Mouse (Mus musculus) cerebellum, adult 9-10 months (tissue): ENCODE measurements around the gene Rorb.

ENCODE experiments used
- DNase-seq: peaks from one replicate; pipeline ENCODE4 v3.0.0; 2022

Gene Rorb

DNA sequence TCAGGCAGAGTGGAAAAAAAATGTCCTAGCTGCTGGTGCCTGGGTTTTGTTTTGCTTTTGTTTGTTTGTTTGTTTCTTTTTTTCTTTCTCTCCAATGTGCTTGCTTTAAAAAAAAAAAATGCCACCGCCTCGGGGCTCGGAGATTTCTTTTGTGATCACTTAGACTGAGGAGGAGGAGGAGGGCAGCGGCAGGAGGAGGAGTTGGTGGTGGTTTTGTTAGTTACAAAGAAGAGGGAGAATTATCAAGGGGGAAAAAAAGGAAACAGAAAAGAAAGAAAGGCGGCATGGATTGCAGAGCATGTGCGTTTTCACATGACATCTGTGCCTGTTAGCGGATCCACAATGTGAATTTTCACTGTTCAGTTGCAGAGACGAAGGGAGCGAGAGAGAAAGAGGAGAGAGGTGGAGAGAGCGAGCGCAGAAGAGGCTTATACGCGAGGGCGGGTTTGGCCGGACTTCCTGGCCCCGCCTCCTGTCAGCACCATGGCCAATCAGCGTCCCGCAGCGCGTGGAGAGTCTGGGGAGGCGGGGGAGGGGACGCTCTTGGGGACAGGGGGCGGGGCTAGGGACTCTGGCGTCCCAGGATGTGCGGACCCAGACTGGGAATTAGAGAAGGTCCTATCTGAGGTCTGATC is at the start of gene Rorb:
Rorb (minus strand) TSS at position 404 of the 635 bp plus-strand sequence.
- DNase-seq: peak; percentile 29

DNA sequence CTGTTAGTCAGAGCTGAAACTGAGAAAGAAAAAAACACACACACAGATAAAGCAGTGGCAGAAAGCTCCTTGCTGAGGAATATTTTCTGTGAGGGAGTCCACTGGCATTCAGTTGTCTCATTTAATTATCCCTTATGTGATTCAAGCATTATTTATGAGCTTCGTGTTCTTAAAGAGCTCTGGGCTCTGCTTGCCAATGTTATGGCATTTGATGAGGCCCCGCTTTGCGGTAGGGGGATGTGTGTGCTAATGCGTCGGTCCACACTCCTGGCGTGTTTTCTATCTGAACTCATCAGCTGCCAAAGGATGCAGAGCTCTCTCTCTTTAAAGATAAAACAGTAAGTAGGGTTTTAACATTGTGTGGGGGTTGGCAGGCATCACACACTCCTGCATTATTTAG is 37.9 kb upstream of the Rorb start:
- DNase-seq: no peak

DNA sequence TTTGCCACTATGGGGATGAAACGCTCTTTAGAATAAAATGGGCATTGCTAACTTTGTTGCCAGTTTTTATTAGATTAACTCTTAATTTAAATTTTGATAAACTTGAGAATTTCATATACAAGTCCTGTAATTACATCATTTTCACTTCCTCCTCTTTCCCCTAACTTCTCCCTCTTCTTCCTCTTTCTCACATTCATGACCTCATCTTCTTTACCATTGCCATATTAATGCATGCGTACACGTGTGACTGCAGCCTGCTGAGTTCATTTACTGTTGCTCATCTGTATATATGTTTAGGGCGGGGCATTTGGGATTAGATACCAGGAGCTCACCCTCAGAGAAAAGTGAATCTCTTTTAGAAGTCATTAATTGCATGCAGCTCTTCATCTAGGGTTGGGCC is 33.5 kb upstream of the Rorb start:
- no peak for DNase-seq

DNA sequence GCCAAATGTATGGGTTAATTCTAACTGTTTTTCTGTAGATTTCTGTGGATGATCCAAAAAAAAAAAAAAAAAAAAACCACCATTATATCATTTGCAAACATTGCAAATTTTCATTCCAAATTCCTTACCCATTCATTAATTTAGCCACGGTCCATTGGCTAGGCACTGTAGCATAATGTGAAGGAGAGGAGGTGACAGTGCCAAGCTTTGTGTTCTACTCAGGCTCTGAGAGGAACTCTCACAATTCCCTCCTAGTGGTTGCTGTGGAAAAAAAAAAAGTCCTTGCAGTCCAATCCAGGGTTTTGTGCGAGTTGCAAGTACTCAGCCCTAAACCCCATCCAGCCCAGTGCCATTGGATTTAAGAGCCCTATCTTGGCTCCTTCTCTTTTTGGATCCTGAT is 25.9 kb upstream of the Rorb start:
- DNase-seq: no peak

DNA sequence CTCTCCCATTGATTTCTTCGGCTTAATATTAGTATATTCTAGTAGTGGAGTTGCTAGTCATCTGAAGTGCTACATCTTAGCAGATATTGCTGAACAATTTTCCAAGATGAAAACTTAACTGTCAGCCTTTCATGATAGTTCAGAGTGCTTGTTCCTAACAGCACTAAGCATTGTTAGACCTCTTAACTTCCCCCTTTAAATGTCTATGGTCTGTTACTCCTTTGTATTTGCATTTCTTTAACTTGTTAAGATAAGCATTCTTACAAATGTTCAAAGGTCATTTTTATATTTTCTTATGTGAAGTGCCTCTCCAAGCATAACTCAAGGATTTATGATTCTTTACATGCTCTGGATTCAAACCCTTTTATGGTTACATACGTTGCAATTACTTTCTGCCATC is 24.8 kb upstream of the Rorb start:
- DNase-seq: no peak

DNA sequence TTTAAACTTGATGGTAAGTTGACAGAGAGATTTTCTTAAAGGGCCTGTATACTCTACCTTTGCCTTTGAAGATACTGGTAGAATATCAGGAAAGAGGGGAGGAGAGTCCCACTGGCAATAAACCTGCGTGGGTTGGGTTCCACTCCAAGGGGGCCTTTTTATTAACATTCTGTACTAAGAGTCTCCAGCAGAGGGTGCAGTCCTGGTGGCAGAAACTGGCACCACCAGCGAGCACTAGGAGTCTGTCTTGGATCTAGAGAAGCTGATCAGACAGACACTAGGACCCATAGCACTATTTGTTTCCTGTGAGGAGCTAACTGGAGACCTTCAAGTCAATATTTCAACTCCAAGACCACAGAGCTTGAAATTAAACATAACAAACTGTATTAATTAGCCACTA is 11.3 kb upstream of the Rorb start:
- DNase-seq: no peak

DNA sequence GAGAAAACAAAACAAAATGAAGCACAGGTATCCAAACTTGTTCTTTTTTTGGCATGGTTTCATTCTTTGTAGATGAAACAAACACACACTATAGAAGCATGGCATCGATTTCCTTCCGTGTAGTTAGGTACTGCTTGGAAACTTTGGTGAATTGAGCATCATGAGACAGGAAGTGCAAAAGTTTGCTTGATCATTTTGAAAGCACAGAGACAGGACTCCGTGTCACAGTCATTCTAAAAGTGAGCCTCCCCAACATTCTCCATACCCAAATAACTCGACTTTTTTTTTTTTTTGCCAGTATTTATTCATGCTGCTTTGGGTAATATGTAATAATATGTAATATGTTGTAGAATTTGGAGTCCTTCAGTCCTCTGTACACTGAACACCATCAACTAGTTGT is 1.2 kb upstream of the Rorb start:
- no peak for DNase-seq

DNA sequence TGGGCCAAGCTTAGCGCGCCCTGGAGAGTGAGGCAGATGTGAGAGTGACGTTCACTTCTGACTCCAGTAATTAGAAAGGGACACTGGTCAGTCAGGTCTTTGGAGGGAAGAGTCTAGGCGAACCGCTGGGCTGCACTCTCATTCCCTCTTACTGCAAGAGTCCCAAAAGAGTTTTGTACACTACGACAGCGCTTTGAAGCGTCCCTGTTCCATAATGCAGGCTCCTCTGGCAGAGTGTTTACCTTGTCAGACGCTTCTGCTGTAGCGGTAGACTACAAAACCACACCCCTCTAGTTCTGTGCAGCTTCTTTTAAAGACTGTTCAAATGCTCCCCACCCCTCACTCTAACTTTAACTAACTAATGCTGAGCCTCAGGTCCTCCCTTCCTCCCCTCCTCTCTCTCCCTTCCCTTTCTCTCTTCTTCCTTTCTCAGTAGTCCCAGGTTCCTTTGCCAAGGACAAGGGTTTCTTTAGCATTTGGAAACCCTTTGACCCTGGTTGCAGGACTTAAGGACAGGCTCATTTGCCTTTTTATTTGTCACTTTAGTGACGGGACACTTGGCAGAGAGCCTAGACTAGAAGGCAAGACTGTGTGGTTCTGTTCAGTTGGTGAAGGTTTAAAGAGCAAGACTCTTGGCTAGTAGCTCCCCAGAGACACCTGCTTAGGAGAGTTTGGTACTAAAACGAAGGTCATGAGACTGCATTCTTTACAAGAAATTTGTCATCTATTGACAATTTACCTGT is 603 bp upstream of the Rorb start:
- DNase-seq: no peak

DNA sequence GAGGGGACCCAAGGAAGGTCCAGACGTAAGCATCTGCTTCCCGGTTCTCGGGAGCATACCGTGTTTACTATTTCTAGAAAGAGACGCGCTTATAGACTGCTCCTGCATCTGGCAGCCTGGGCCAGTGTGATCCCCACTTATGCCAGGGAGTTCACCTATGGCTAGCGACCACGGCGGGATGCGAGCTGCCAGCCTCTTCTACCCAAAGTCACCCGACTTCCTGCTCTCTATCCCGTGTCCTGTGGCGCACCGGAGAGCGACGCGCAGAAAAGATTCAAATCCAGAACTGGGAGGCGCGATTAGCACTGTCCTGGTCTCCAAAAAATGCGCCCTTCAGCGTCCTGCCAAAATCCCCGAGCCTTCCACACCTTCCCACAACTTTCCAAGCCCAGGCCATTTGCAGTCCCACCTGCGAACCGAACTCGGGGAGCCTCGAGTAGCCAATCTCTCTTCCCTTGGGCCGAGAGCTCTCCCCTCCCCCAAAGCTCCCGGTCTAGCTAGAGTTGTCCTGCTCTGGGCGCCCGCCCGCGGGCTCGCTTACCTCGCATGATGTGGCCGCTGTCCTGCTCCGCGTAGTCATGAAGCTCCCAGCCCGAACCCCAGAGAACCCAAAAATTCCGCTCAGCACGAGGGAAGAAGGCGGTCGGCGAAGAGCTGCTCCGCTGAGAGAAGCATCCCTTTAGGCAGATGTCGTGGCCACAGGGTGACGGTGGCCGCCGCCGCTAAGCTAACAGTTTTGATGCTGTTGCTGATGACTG is 806 bp downstream of the Rorb start:
- no peak for DNase-seq

DNA sequence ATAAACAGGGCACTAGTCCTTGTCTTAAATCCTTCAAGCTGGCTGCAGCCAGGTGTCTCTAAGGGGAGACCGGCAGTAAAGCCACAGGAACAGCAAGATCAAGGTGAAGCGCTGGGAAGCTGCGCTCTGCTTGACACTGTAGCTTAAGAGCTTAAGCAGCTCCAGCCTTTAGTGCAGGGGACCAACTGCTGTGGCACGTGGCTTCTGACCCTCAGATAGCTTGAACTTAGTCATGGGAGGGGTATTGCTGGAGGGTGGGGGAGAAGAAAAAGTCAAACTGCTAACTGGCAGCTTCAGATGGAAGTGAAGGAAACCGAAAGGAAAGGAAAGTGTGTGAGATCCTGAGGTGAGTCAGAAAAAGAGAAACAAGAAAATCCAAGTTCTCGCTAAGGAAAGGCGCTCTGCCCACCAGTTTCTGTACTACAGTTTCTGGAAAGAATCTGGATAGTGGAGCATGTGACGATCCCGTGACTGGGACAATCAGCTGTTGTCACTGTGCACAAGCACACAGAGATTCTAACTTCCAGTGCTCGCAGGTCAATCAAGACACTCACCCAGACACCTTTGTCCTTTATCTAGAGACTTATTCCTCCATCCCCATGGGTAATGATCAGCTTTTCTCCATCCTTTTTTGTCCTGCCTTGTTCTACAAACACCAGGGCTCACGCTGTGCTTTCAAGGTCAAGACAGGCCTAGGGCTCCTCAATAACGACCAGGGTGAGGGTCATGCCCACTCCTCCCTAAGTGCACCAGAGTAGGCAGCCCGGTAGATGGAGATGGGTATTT is 2.2 kb downstream of the Rorb start:
- no peak for DNase-seq

DNA sequence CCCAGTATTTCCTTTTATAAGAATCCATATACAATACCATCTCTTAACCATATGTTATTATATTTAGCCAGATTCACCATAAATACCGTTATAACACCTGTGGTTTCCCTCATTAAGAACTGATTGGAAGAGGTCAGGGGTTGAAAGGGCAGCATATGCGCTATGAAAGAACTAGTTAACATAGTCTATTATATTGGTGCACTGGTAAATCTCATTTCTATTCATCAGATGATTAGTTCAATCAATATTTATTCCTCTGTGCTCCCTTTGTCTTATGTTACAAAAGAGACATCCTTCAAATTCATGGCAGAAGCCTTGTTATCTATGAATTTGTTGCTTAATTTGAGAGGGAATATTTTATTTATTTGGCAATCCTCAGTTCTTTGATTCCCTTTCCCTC is 6.4 kb downstream of the Rorb start:
- DNase-seq: no peak

DNA sequence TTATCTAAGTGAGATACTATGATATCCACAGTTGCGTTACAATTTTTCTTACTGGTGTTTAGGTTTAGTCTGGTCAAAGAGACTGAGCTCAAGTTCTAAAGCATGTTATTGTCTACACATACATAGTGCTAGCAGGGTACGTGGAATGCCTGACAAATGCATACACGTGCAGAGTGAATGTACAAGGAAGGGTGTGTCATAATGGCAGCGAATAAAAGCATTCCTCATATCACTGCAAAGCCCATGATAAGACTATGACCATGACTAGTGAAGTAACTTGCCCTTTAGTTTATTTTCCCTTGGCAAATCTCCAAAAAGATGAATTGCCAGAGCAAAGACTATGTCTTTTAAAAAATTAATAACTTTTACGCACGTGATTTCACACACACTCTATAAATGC is 13.8 kb downstream of the Rorb start:
- DNase-seq: no peak

DNA sequence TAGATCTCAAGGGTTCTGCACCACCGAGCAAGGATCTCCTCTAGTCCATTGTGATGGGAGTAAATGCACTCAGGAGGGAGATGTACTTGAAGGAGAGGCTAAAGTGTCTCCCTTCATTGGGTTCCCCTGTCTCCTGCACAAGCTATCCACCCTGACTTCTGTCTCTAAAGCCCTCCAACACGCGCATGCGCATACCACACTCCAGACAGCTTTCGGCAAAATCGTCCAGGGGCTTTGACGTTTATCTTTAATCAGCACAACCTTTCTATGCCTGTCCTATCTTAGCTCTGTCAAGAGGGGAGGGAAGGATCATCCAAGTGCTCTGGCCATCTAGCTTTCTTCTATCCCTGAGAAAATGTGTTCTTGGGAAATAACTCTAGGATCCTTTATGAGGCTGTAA is 21.6 kb downstream of the Rorb start:
- no peak for DNase-seq

DNA sequence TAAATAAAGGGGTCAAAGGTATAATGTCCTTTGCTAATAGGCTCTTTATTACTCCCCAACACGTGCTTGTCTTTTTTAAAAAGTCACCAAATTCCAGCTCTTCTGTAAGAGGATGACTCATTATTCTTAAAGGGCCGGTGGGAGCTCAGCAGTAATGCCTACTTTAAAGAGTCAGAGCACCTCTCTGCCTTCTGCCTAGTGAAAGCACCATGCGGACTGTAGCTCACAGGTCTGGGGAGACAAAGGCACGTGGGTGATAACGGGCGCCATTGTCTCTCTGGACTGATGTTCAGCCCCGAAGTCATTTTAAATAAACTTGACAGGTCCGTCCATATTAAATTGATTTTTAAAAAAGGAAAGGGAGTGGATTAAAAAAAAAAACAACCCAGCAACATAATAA is 33.1 kb downstream of the Rorb start:
- no peak for DNase-seq

DNA sequence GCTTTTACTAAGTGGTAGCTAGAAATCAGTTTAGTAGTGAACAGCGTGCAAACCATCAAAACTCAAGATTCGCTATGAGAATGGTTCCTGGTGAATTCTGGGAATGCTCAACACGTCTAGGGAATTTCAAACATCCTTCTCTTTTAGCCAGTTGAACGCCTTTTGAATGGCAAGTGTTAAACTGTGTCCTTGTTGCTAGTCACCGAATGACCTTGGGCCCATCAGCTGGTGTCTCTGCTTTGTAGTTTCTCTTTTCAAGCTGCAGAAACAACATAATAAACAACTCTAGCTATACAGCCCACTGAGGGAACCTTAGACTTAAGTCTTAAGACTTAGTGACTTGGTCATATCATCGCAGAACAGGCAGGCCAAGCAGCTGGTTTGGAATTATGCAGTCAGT is 36.2 kb downstream of the Rorb start:
- DNase-seq: no peak

DNA sequence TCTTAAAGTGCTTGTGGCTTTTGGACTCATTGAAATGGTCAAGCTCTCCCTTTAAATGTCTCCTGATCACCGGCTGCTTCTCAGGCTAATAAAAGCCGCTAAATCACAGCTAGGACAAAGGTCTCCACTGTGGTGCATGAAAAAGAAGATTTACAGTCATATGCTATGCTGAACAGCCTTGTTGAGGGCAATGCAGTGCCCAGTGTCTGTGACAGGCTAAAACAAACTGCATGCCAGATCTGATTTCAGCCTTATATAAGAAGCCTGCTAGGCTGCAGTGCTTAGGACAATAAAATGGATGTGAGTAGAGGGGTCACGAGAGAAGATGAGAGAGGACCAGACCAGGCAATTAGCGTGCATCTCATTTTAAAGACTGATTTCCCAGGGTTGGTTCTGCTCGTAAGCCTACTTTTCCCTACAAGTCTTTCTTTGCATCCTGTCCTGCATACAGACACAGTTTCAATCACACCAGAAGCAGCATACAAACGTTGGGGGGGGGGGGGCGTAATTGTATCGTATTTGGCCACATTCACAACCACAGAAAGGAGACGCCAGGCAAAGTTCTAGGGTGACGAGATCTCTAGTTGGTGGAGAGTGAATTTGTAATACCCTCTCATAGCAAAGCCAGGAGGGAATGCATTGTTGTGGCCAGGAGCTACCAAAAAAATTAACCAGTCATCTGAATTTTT is 52.1 kb downstream of the Rorb start:
- DNase-seq: no peak

DNA sequence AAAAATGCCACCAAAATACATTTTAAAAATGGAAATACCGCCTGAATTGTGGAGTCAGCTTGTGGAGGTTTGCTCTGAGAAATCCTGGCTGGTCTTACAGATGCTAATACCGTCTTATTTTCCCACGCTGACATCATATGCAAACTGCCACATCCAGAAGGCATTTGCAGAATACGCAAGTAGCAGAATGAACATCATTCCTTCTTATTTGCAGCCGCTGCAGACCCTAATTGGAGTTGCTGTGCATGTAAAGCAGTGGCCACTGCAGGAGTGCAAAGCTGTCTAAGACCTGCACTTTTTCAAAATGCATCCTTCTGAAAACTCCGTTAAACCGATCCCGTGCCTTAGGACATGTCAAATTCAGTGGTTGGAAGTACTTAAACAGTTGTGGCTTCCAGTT is 52.8 kb downstream of the Rorb start:
- DNase-seq: no peak

DNA sequence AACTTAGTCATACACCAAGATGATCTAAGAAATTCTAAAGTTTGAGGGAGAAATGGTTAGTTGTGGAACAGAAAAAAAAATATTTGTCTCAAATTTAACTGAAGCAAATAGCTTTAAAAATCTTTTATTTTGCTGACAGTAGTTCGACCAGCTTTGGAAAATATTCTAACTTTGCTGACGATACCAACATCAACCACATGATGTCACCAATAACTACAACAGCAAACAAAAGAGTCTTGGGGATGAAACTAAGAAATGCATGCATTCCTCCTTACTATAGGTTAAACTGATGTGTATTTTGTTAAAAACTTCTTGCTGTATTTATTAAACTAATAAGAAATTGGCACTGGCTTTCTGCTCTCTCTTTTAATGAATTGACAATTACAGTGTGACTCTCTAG is 67.9 kb downstream of the Rorb start:
- DNase-seq: no peak

DNA sequence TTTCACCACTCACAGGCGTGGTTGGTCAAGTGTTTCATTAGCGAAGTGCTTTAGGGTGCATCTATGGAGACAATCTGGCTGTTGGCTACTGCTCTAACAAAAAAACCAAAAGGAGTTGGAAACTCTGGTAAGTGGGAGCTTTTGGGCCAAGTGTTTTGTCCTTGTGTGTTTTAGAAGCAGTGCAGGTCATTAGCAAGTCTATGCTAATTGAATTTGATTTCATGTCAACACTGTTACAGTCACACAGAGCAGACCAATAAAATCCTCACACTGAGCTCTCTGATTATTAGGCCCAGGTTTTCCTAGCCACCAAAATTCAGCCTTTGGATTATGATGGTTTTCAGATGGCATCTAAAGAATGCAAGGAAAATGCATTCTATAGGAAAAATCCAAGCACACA is 70.2 kb downstream of the Rorb start:
- DNase-seq: no peak

DNA sequence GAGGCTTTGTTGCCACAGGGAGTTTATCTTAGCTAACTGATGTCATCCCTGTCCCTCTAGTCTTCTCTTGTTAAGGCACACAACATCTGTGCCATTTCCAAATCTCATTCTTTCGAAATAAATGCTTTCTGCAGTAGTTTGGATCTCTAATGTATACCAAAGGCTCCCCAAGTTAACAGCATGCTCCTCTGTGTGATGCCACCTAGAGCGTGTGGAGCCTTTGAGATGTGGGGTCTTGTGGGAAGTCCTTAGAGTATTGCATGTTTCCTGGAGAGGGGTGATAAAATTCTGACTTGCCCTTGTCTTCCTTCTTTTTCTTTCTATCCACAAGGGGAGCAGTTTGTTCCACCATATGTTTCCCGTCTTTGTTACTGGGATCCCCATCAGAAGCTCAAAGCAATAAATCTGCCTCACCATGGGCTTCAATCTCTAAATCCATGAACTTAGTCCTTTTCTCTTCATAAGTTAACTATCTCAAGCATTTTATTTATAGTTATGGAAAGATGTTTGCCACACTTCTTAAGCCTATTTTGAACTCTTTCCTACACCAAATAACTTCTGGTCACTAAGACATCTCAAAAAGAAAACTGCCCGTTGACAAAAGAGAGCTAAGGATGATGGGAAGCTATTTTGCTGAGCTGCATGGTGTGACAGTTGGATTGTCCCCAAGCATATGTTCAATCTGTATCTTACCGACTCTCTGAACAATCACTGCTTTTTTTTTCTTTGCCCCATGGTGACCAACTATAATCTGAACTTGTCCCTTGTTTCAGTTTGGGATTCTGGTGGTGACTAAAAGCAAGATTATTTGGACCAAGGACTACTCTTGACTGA is 76.3 kb downstream of the Rorb start:
- no peak for DNase-seq

DNA sequence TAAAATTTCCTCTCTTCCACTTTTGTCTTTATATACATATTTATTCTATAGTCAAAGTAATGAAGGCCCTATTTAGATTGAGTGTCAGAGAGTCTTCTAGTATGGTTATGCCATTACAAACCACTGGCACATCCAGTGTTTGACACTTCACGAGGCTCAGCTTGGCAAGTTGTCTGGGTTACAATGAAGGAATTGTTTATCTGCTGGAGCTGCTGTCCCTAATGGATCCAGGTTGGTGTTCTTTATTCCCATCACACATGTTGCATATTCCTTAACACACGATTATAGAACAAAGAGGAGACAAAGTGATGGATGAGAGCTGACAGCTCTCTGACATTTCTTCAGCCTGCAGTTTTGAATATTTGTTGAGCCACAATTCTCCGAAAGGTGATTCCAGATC is 77.0 kb downstream of the Rorb start:
- DNase-seq: no peak

DNA sequence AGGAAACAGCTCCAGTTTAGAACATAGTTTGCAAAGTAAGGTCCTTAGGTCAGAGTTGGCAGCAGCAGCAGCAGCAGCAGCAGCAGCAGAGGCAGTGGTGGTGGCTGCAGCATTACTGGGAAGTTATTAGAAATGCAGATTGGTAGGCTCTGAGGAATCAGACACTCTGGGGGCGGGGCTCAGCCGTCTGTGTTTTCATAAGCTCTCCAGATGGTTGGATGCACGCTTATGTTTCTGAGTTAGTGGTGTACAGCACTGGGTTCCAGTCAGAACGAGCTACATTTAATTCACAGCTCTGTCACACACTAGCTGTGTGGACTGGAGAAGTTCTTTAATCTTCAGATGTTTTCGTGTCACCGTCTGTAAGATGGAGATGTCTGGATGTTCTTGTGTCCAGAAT is 105.9 kb downstream of the Rorb start:
- DNase-seq: no peak
